Mouse (Mus musculus): ENCODE measurements around the gene Palm. TPM values are rescaled to one million over a fixed set of nuclear protein-coding genes. Genes with fewer than 3 reads are reported as not detected.
A peak's percentile ranks its signal among the peaks of the same experiment; 100 is the strongest.

Palm gene
- polyA plus RNA-seq, 1 experiment, result 53.3 TPM

DNA sequence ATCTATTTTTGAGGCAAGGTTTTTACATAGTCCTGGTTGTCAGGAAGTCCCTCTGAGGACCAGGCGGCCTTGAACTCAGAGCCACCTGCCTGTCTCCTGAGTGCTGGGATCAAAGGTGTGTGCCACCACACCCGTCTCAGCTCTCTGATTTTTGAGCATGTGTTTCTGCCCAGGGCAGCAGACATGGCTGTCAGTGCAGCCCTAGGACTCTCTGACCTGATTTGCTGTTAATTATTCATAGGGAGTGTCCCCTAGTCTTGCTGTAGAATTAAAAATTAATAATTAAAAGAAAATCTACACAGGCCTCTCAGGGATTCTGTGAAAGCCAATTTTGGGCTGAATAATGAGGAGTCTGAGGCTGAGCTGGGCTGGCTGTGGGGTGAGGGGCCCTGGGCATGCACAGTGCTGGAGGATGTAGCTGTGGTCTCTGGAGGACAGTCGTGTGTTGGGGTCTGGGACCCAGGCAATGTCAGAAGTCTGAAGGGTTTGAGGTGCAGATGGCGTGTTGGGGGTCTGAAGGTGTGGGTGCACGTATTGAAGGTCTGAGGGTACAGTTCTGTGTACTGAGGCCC, 21.0 kb downstream of the Palm start:
- Histone ChIP-seq H3K9me3 (replicated peaks; ENCODE audit: control insufficient read depth, insufficient read depth, low read length, poor library complexity, severe bottlenecking) (no peaks in the 10 kb centered on the region), H3K4me1 (ENCODE audit: control insufficient read depth, insufficient read depth, low read length) (peaks cover 5% of the 10 kb centered on the region), H3K9ac (ENCODE audit: low read depth, poor library complexity, severe bottlenecking) (no peak overlapping the region), H3K27ac (ENCODE audit: insufficient read depth, low read length) (no peak overlapping the region), H3K36me3 (ENCODE audit: control insufficient read depth, insufficient read depth, low read length, poor library complexity, severe bottlenecking) (no peaks in the 10 kb centered on the region), H3K27me3 (ENCODE audit: control insufficient read depth, insufficient read depth, low read length, poor library complexity, severe bottlenecking) (no peaks in the 10 kb centered on the region), H3K4me3 (ENCODE audit: low read depth, low read length) (no peak overlapping the region)
- TF ChIP-seq EP300 (IDR thresholded peaks at IDR 0.05; ENCODE audit: insufficient read depth, low read depth, low read length) (no peak), CTCF (IDR thresholded peaks at IDR 0.05; ENCODE audit: low read depth, low read length) (no peak), POLR2A (IDR thresholded peaks at IDR 0.05; ENCODE audit: insufficient read depth, low read length) (no peak)

- Histone ChIP-seq H3K36me3 (ENCODE audit: control insufficient read depth, insufficient read depth, low read length, poor library complexity, severe bottlenecking) (no peaks in the 10 kb centered on the region), H3K4me1 (ENCODE audit: control insufficient read depth, insufficient read depth, low read length) (peaks cover 14% of the 10 kb centered on the region), H3K27ac (ENCODE audit: insufficient read depth, low read length) (no peak overlapping the region), H3K27me3 (ENCODE audit: control insufficient read depth, insufficient read depth, low read length, poor library complexity, severe bottlenecking) (no peaks in the 10 kb centered on the region), H3K4me3 (ENCODE audit: low read depth, low read length) (no peak overlapping the region), H3K9me3 (replicated peaks; ENCODE audit: control insufficient read depth, insufficient read depth, low read length, poor library complexity, severe bottlenecking) (no peaks in the 10 kb centered on the region), H3K9ac (ENCODE audit: low read depth, poor library complexity, severe bottlenecking) (no peak overlapping the region)
- no peak for TF ChIP-seq EP300 (IDR thresholded peaks at IDR 0.05; ENCODE audit: insufficient read depth, low read depth, low read length)
- no peak for TF ChIP-seq POLR2A (IDR thresholded peaks at IDR 0.05; ENCODE audit: insufficient read depth, low read length)
- TF ChIP-seq CTCF (IDR thresholded peaks at IDR 0.05; ENCODE audit: low read depth, low read length), result no peak
Measured at GRCm38 (mm10) chr10:79815671-79816494, 22.5 kb downstream of the Palm start.

DNA sequence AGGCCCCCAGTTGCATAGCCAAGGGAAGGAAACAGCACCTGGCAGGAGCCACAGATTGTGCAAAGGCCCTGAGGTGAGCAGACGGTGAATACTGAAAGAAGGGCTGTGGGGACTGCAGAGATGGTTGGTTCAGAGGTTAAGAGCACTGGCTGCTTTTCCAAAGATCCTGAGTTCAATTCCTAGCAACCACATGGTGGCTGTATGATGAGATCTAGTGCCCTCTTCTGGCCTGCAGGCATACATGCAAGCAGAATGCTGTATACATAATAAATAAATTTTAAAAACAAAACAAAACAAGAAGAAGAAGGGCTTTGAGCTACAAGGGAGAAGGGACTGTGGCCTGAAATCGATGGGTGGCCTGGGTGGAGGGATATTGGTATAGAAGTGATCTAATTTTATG, 23.7 kb downstream of the Palm start:
- Histone ChIP-seq H3K27ac (ENCODE audit: insufficient read depth, low read length) (no peak overlapping the region), H3K4me1 (ENCODE audit: control insufficient read depth, insufficient read depth, low read length) (peaks cover 14% of the 10 kb centered on the region), H3K27me3 (ENCODE audit: control insufficient read depth, insufficient read depth, low read length, poor library complexity, severe bottlenecking) (no peaks in the 10 kb centered on the region), H3K4me3 (ENCODE audit: low read depth, low read length) (no peak overlapping the region), H3K36me3 (ENCODE audit: control insufficient read depth, insufficient read depth, low read length, poor library complexity, severe bottlenecking) (no peaks in the 10 kb centered on the region), H3K9ac (ENCODE audit: low read depth, poor library complexity, severe bottlenecking) (no peak overlapping the region), H3K9me3 (replicated peaks; ENCODE audit: control insufficient read depth, insufficient read depth, low read length, poor library complexity, severe bottlenecking) (no peaks in the 10 kb centered on the region)
- TF ChIP-seq POLR2A (IDR thresholded peaks at IDR 0.05; ENCODE audit: insufficient read depth, low read length), result no peak
- TF ChIP-seq CTCF (IDR thresholded peaks at IDR 0.05; ENCODE audit: low read depth, low read length), result peak; percentile 9

DNA sequence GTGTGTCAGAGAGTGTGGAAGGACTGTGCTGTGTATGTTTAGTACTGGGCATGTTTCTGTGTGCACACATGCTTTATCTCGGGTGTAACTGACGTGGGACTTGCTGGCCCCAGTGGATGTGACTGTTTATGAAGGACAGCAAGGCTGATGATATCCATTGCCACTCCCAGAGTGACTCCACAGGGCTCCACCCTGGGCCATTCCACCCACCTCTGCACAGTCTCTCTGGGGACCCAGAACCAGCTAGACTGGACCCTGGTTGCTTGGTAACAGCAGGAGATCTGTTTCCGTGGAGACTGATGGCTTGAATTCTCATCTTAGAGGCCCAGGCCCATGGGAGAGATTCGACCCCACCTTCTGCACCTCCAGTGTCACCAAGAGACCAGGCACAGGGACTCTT, 24.9 kb downstream of the Palm start:
- no peaks in the 10 kb centered on the region for H3K27me3 ChIP-seq (ENCODE audit: control insufficient read depth, insufficient read depth, low read length, poor library complexity, severe bottlenecking)
- no peaks in the 10 kb centered on the region for H3K9me3 ChIP-seq (replicated peaks; ENCODE audit: control insufficient read depth, insufficient read depth, low read length, poor library complexity, severe bottlenecking)
- H3K9ac ChIP-seq (ENCODE audit: low read depth, poor library complexity, severe bottlenecking), result no peak overlapping the region
- H3K4me1 ChIP-seq (ENCODE audit: control insufficient read depth, insufficient read depth, low read length), result peaks cover 14% of the 10 kb centered on the region
- no peak overlapping the region for H3K4me3 ChIP-seq (ENCODE audit: low read depth, low read length)
- TF ChIP-seq CTCF (IDR thresholded peaks at IDR 0.05; ENCODE audit: low read depth, low read length) (no peak), EP300 (IDR thresholded peaks at IDR 0.05; ENCODE audit: insufficient read depth, low read depth, low read length) (no peak), POLR2A (IDR thresholded peaks at IDR 0.05; ENCODE audit: insufficient read depth, low read length) (no peak)
- no peak overlapping the region for H3K27ac ChIP-seq (ENCODE audit: insufficient read depth, low read length)
- no peaks in the 10 kb centered on the region for H3K36me3 ChIP-seq (ENCODE audit: control insufficient read depth, insufficient read depth, low read length, poor library complexity, severe bottlenecking)

GRCm38 (mm10) chr10:79819606-79820005, 26.2 kb downstream of the Palm start:
- Histone ChIP-seq H3K27ac (ENCODE audit: insufficient read depth, low read length) (no peak overlapping the region), H3K36me3 (ENCODE audit: control insufficient read depth, insufficient read depth, low read length, poor library complexity, severe bottlenecking) (no peaks in the 10 kb centered on the region), H3K9me3 (replicated peaks; ENCODE audit: control insufficient read depth, insufficient read depth, low read length, poor library complexity, severe bottlenecking) (no peaks in the 10 kb centered on the region), H3K9ac (ENCODE audit: low read depth, poor library complexity, severe bottlenecking) (no peak overlapping the region), H3K27me3 (ENCODE audit: control insufficient read depth, insufficient read depth, low read length, poor library complexity, severe bottlenecking) (no peaks in the 10 kb centered on the region), H3K4me3 (ENCODE audit: low read depth, low read length) (no peak overlapping the region), H3K4me1 (ENCODE audit: control insufficient read depth, insufficient read depth, low read length) (peaks cover 19% of the 10 kb centered on the region)
- TF ChIP-seq CTCF (IDR thresholded peaks at IDR 0.05; ENCODE audit: low read depth, low read length) (no peak), POLR2A (IDR thresholded peaks at IDR 0.05; ENCODE audit: insufficient read depth, low read length) (no peak), EP300 (IDR thresholded peaks at IDR 0.05; ENCODE audit: insufficient read depth, low read depth, low read length) (no peak)

DNA sequence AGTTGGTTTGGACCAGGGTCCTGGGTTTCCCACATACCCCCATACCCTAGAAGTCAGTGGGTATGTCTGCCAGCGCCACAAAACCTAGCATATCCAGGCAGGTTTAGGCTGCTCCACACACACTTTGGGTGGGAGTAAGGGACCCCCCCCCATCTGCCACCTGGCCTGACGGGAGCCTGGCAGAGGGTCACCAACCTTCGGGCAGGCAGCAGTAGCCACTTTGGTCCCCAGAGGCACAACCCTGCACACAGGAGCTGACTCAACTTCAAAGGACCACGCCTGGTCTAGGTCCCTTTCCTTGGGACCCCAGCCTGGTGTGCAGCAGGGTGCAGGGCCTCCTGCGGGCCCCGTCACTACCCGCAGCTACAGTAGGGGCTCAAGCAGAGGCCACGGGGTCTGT, 26.9 kb downstream of the Palm start:
- Histone ChIP-seq H3K27ac (ENCODE audit: insufficient read depth, low read length) (no peak overlapping the region), H3K36me3 (ENCODE audit: control insufficient read depth, insufficient read depth, low read length, poor library complexity, severe bottlenecking) (no peaks in the 10 kb centered on the region), H3K4me1 (ENCODE audit: control insufficient read depth, insufficient read depth, low read length) (peaks cover 19% of the 10 kb centered on the region), H3K27me3 (ENCODE audit: control insufficient read depth, insufficient read depth, low read length, poor library complexity, severe bottlenecking) (no peaks in the 10 kb centered on the region), H3K4me3 (ENCODE audit: low read depth, low read length) (no peak overlapping the region), H3K9ac (ENCODE audit: low read depth, poor library complexity, severe bottlenecking) (no peak overlapping the region), H3K9me3 (replicated peaks; ENCODE audit: control insufficient read depth, insufficient read depth, low read length, poor library complexity, severe bottlenecking) (no peaks in the 10 kb centered on the region)
- no peak for TF ChIP-seq POLR2A (IDR thresholded peaks at IDR 0.05; ENCODE audit: insufficient read depth, low read length)
- TF ChIP-seq CTCF (IDR thresholded peaks at IDR 0.05; ENCODE audit: low read depth, low read length), result no peak
- TF ChIP-seq EP300 (IDR thresholded peaks at IDR 0.05; ENCODE audit: insufficient read depth, low read depth, low read length), result no peak

Measured in ES-Bruce4 (cell line).